Comparison of ENCODE assay signal across 8 mouse cellular contexts in the genomic region with DNA sequence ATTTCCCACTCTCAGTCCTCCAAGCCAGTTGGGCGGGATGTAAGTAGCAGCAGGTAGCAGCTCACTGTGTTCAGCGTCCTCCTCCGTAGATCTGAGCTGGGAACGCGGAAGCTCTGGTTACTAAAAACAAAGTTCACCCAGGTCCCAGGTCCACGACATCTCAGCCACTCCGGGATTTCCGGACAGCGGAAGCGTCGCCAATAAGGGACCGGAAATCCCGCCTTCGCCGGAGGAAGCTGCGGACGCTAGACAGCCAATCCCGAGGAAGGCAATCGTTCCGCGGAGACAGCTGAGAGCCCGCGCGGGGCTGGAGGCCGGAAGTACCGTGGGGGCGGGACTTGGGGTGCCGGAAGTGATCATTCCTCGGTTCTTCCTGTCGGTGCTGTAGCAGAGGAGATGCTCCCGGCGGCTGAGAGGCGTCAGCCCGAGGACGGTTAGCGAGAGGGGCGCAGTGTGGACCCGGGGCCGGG. TPM values are rescaled to one million over a fixed set of nuclear protein-coding genes. Genes with fewer than 3 reads are reported as not detected.
A peak's percentile ranks its signal among the peaks of the same experiment; 100 is the strongest.
DNase-seq lines count a peak whose midpoint lies in the region; ATAC-seq and TF ChIP-seq lines count a peak whose summit lies in the region.

A gene (plus strand): TSS at position 349 of the 470 bp plus-strand sequence.

- no peak for TF ChIP-seq CTCF in bone marrow, adult 2 months (IDR thresholded peaks at IDR 0.05; ENCODE audit: control insufficient read depth, insufficient read depth, low read length)
- no peak for TF ChIP-seq CTCF in midbrain, postnatal 0 days (IDR thresholded peaks at IDR 0.05)

- peak within 1 kb of the TSS; percentile 96 for H3K4me2 ChIP-seq in embryonic facial prominence, embryonic 15.5 days (replicated peaks)
- peak within 1 kb of the TSS; percentile 97 for H3K4me2 ChIP-seq in limb, embryonic 14.5 days (replicated peaks; ENCODE audit: low read depth, low read length, severe bottlenecking)
- H3K4me2 ChIP-seq in midbrain, postnatal 0 days (ENCODE audit: low read depth, low read length, poor library complexity, severe bottlenecking) = peak within 1 kb of the TSS; percentile 99

- no peaks in the 10 kb centered on the region for H3K9me3 ChIP-seq in embryonic facial prominence, embryonic 15.5 days (replicated peaks)
- no peaks in the 10 kb centered on the region for H3K9me3 ChIP-seq in limb, embryonic 14.5 days (ENCODE audit: control insufficient read depth, low read length)
- no peaks in the 10 kb centered on the region for H3K9me3 ChIP-seq in midbrain, postnatal 0 days (ENCODE audit: low read length)

- peak within 1 kb of the TSS; percentile 59 for H3K27ac ChIP-seq in bone marrow, adult 2 months (ENCODE audit: control insufficient read depth, insufficient read depth, low read depth, low read length, poor library complexity)
- peak within 1 kb of the TSS; percentile 86 for H3K27ac ChIP-seq in embryonic facial prominence, embryonic 15.5 days (replicated peaks)
- H3K27ac ChIP-seq in limb, embryonic 14.5 days (replicated peaks; ENCODE audit: low read depth, low read length) = peak within 1 kb of the TSS; percentile 79
- H3K27ac ChIP-seq in midbrain, postnatal 0 days (ENCODE audit: low read depth, low read length) = peak within 1 kb of the TSS; percentile 67

- H3K4me1 ChIP-seq in bone marrow, adult 2 months (ENCODE audit: control insufficient read depth, insufficient read depth, low read length) = peaks cover 2% of the 10 kb centered on the region
- H3K4me1 ChIP-seq in embryonic facial prominence, embryonic 15.5 days = peaks cover 13% of the 10 kb centered on the region
- H3K4me1 ChIP-seq in limb, embryonic 14.5 days (ENCODE audit: control insufficient read depth, insufficient read depth, low read length) = peaks cover 12% of the 10 kb centered on the region
- H3K4me1 ChIP-seq in midbrain, postnatal 0 days (ENCODE audit: insufficient read depth, low read length) = peaks cover 13% of the 10 kb centered on the region; the same call in 1 of the 2 replicates

- DNase-seq in 416B (ENCODE audit: low read depth) = peak; percentile 99
- peak; percentile 97 for DNase-seq in heart, adult 8-10 months (ENCODE audit: low spot score)
- DNase-seq in kidney, adult 9 months = peak; percentile 99
- DNase-seq in limb, embryonic 14.5 days (ENCODE audit: low spot score) = peak; percentile 99
- peak; percentile 99 for DNase-seq in midbrain, postnatal 0 days (ENCODE audit: low spot score)
- DNase-seq in spleen, postnatal 14 days (ENCODE audit: low spot score in 2 of 2) = peak; percentile 94 to 97

- WGBS in bone marrow, adult 2 months = under 1% methylated on average over 39 of the region's 39 CpGs
- WGBS in embryonic facial prominence, embryonic 15.5 days = 0% methylated on average over 39 of the region's 39 CpGs
- 0% methylated on average over 30 of the region's 39 CpGs for WGBS in limb, embryonic 14.5 days
- WGBS in midbrain, postnatal 0 days = under 1% methylated on average over 32 of the region's 39 CpGs

- peak; percentile 53; the same call in 1 of the 2 replicates for TF ChIP-seq POLR2A in bone marrow, adult 2 months (IDR thresholded peaks at IDR 0.05; ENCODE audit: borderline replicate concordance, control insufficient read depth, low read depth, low read length)
- TF ChIP-seq POLR2A in limb, embryonic 14.5 days (IDR thresholded peaks at IDR 0.05; ENCODE audit: borderline replicate concordance, extremely low read depth, insufficient read depth, insufficient read length) = peak; percentile 89; the same call in 1 of the 2 replicates

- peak within 1 kb of the TSS; percentile 92 for H3K4me3 ChIP-seq in bone marrow, adult 2 months (replicated peaks; ENCODE audit: control insufficient read depth, low read depth, low read length)
- H3K4me3 ChIP-seq in embryonic facial prominence, embryonic 15.5 days (replicated peaks) = peak within 1 kb of the TSS; percentile 98
- H3K4me3 ChIP-seq in limb, embryonic 14.5 days (replicated peaks; ENCODE audit: low read length) = peak within 1 kb of the TSS; percentile 98
- H3K4me3 ChIP-seq in midbrain, postnatal 0 days (ENCODE audit: low read depth, low read length) = peak within 1 kb of the TSS; percentile 73

- peaks cover 12% of the 10 kb centered on the region for H3K36me3 ChIP-seq in embryonic facial prominence, embryonic 15.5 days
- H3K36me3 ChIP-seq in limb, embryonic 14.5 days (ENCODE audit: control insufficient read depth, insufficient read depth, low read length) = peaks cover 9% of the 10 kb centered on the region
- H3K36me3 ChIP-seq in midbrain, postnatal 0 days (ENCODE audit: insufficient read depth, low read length) = no peaks in the 10 kb centered on the region

- peak within 1 kb of the TSS; percentile 65 for H3K9ac ChIP-seq in embryonic facial prominence, embryonic 15.5 days
- H3K9ac ChIP-seq in limb, embryonic 14.5 days (ENCODE audit: low read depth, low read length, severe bottlenecking) = peak within 1 kb of the TSS; percentile 77
- peak within 1 kb of the TSS; percentile 75 for H3K9ac ChIP-seq in midbrain, postnatal 0 days (replicated peaks; ENCODE audit: low read length, poor library complexity, severe bottlenecking)

- H3K27me3 ChIP-seq in embryonic facial prominence, embryonic 15.5 days = no peaks in the 10 kb centered on the region
- no peaks in the 10 kb centered on the region for H3K27me3 ChIP-seq in limb, embryonic 14.5 days (ENCODE audit: control insufficient read depth, insufficient read depth, low read length)
- no peaks in the 10 kb centered on the region for H3K27me3 ChIP-seq in midbrain, postnatal 0 days (ENCODE audit: insufficient read depth, low read length)

- ATAC-seq in embryonic facial prominence, embryonic 15.5 days (ENCODE audit: insufficient number of reproducible peaks, low FRiP score, low TSS enrichment, low read depth) = peak; percentile 97
- peak; percentile 99 for ATAC-seq in limb, embryonic 14.5 days (ENCODE audit: low FRiP score, low read depth)
- ATAC-seq in midbrain, postnatal 0 days (ENCODE audit: low FRiP score) = peak; percentile 98

RNA-seq across cellular contexts. Expression of the gene that starts here (rescaled TPM):
- polyA plus RNA-seq in bone marrow, adult 2 months (2011; ENCODE audit: insufficient read depth, insufficient read length, low replicate concordance, missing spikeins) = 5.2 and 8.8 TPM in 2 replicates
- 5.7 and 5.9 TPM in 2 replicates for polyA plus RNA-seq in embryonic facial prominence, embryonic 15.5 days (2015; fragmentation: Nextera tagmentation; extraction: Ambion mirVana)
- total RNA-seq in heart, adult 8-10 months (2022) = 1 to 10 TPM; 3.1 to 4.2 (median 3.6) TPM
- polyA plus RNA-seq in limb, embryonic 14.5 days (2012; rRNA removed) = 9.6 and 11.8 TPM in 2 replicates
- 6.7 and 7.6 TPM in 2 replicates for polyA plus RNA-seq in limb, embryonic 14.5 days (2014; fragmentation: Nextera tagmentation; extraction: Ambion mirVana)
- total RNA-seq in midbrain, postnatal 0 days (2014; rRNA removed) = 11.5 and 16.4 TPM in 2 replicates
- polyA plus RNA-seq in midbrain, postnatal 0 days (2015; fragmentation: Nextera tagmentation; extraction: Ambion mirVana) = 2.2 and 2.6 TPM in 2 replicates

Comparison
In these comparisons a context has a peak if more than half of its experiments do, and no peak if none do; other contexts are left out.
1. Peak in every context shown above with its lines: DNase-seq, ATAC-seq, H3K4me3 ChIP-seq and H3K27ac ChIP-seq.